In genomic region chr11:5742106-5742505, GRCm38 (mm10) we compare ENCODE assay signal across 10 mouse cellular contexts. TPM values are rescaled to one million over a fixed set of nuclear protein-coding genes. Genes with fewer than 3 reads are reported as not detected.
DNase-seq lines count a peak whose midpoint lies in the region; ATAC-seq and TF ChIP-seq lines count a peak whose summit lies in the region.
"Had no signal": no experiment of that assay in that cellular context is flagged by ENCODE, and none has a peak within 500 bp of the region (broad histone marks: within the 10 kb centered on the region; RNA-seq: fewer than 3 reads in every experiment).

No protein-coding gene starts in this region.

- H3K27ac ChIP-seq in forebrain, embryonic 11.5 days (ENCODE audit: low read depth, low read length): no peak overlapping the region
- H3K27ac ChIP-seq in forebrain, embryonic 13.5 days: no peak overlapping the region
- no peak overlapping the region for H3K27ac ChIP-seq in thymus, adult 2 months (ENCODE audit: control insufficient read depth, insufficient read depth, low read length)
- H3K27ac ChIP-seq in lung, postnatal 0 days (ENCODE audit: low read length): no peak overlapping the region

- DNase-seq in forebrain, embryonic 11.5 days (ENCODE audit: low spot score): peak; percentile 42
- DNase-seq in thymus, adult 2 months: peak; percentile 28
- DNase-seq in thymus, postnatal 10 days (ENCODE audit: low spot score in 2 of 2): no peak
- no peak for DNase-seq in lung, postnatal 0 days (ENCODE audit: low spot score)
- DNase-seq in thymus, postnatal 4 days: peak; percentile 52
- no peak for DNase-seq in frontal cortex, postnatal 36 days (ENCODE audit: low spot score in 2 of 2)
- no peak for DNase-seq in yolk sac, embryonic 10.5 days (ENCODE audit: low spot score)
- DNase-seq: heart, postnatal 10 days; layer of hippocampus, adult 9-11 months had no signal

- no peak for TF ChIP-seq POLR2A in thymus, adult 2 months (IDR thresholded peaks at IDR 0.05; ENCODE audit: control insufficient read depth, extremely low read depth, insufficient read depth, low read length, poor library complexity)

- TF ChIP-seq EP300 in lung, postnatal 0 days (IDR thresholded peaks at IDR 0.05): no peak

- H3K4me3 ChIP-seq in forebrain, embryonic 11.5 days (ENCODE audit: low read depth, low read length): no peak overlapping the region
- H3K4me3 ChIP-seq in forebrain, embryonic 13.5 days: no peak overlapping the region
- H3K4me3 ChIP-seq in thymus, adult 2 months (ENCODE audit: control insufficient read depth, insufficient read depth, low read length): no peak overlapping the region
- H3K4me3 ChIP-seq in lung, postnatal 0 days (ENCODE audit: low read depth, low read length): no peak overlapping the region

- no peaks in the 10 kb centered on the region for H3K9me3 ChIP-seq in forebrain, embryonic 11.5 days (ENCODE audit: control insufficient read depth, low read length)
- H3K9me3 ChIP-seq in forebrain, embryonic 13.5 days (replicated peaks): no peaks in the 10 kb centered on the region
- no peaks in the 10 kb centered on the region for H3K9me3 ChIP-seq in lung, postnatal 0 days (ENCODE audit: low read length)

- 76% methylated on average over 7 of the region's 7 CpGs for WGBS in forebrain, embryonic 11.5 days
- WGBS in forebrain, embryonic 13.5 days: 82% methylated on average over 7 of the region's 7 CpGs
- 86% methylated on average over 7 of the region's 7 CpGs for WGBS in thymus, adult 2 months
- WGBS in lung, postnatal 0 days: 66% methylated on average over 7 of the region's 7 CpGs

- peaks cover 2% of the 10 kb centered on the region; the same call in 1 of the 2 replicates for H3K4me1 ChIP-seq in forebrain, embryonic 11.5 days (replicated peaks; ENCODE audit: control insufficient read depth, insufficient read depth, low read length)
- peaks cover 15% of the 10 kb centered on the region for H3K4me1 ChIP-seq in forebrain, embryonic 13.5 days
- H3K4me1 ChIP-seq in thymus, adult 2 months (replicated peaks; ENCODE audit: control insufficient read depth, insufficient read depth, low read length): peaks cover 11% of the 10 kb centered on the region
- H3K4me1 ChIP-seq in lung, postnatal 0 days (ENCODE audit: insufficient read depth, low read depth, low read length): no peaks in the 10 kb centered on the region

- ATAC-seq in forebrain, embryonic 11.5 days (replicated peaks; ENCODE audit: low FRiP score): no peak
- ATAC-seq in forebrain, embryonic 13.5 days: no peak
- ATAC-seq in lung, postnatal 0 days: no peak

- H3K4me2 ChIP-seq in forebrain, embryonic 11.5 days (ENCODE audit: low read depth, low read length, severe bottlenecking): no peak overlapping the region
- H3K4me2 ChIP-seq in forebrain, embryonic 13.5 days: no peak overlapping the region
- no peak overlapping the region for H3K4me2 ChIP-seq in lung, postnatal 0 days (replicated peaks; ENCODE audit: low read depth, low read length)

- no peaks in the 10 kb centered on the region for H3K36me3 ChIP-seq in forebrain, embryonic 11.5 days (ENCODE audit: control insufficient read depth, insufficient read depth, low read length)
- H3K36me3 ChIP-seq in forebrain, embryonic 13.5 days (ENCODE audit: poor library complexity, severe bottlenecking): no peaks in the 10 kb centered on the region
- H3K36me3 ChIP-seq in thymus, adult 2 months (ENCODE audit: control insufficient read depth, insufficient read depth, low read length): no peaks in the 10 kb centered on the region
- no peaks in the 10 kb centered on the region for H3K36me3 ChIP-seq in lung, postnatal 0 days (ENCODE audit: insufficient read depth, low read length)

- no peak for TF ChIP-seq CTCF in thymus, adult 2 months (IDR thresholded peaks at IDR 0.05; ENCODE audit: borderline replicate concordance, control insufficient read depth, extremely low read depth, insufficient read depth, low read length, poor library complexity)
- peak; percentile 61 for TF ChIP-seq CTCF in lung, postnatal 0 days (IDR thresholded peaks at IDR 0.05)

- no peak overlapping the region for H3K9ac ChIP-seq in forebrain, embryonic 11.5 days (ENCODE audit: low read length)
- no peak overlapping the region for H3K9ac ChIP-seq in forebrain, embryonic 13.5 days
- no peak overlapping the region for H3K9ac ChIP-seq in lung, postnatal 0 days (replicated peaks; ENCODE audit: low read depth)

- H3K27me3 ChIP-seq in forebrain, embryonic 11.5 days (ENCODE audit: control insufficient read depth, insufficient read depth, low read length): no peaks in the 10 kb centered on the region
- no peaks in the 10 kb centered on the region for H3K27me3 ChIP-seq in forebrain, embryonic 13.5 days
- no peaks in the 10 kb centered on the region for H3K27me3 ChIP-seq in thymus, adult 2 months (ENCODE audit: control insufficient read depth, insufficient read depth, low read length)
- no peaks in the 10 kb centered on the region for H3K27me3 ChIP-seq in lung, postnatal 0 days (replicated peaks; ENCODE audit: insufficient read depth, low read length)

RNA-seq across cellular contexts. Expression of gene Urgcp, which starts 20.1 kb away (rescaled TPM):
- 19.1 and 20.1 TPM in 2 replicates for polyA plus RNA-seq in forebrain, embryonic 11.5 days (2014; fragmentation: Nextera tagmentation; extraction: Ambion mirVana)
- 24.9 and 25.7 TPM in 2 replicates for polyA plus RNA-seq in forebrain, embryonic 13.5 days (2015; fragmentation: Nextera tagmentation; extraction: Ambion mirVana)
- polyA plus RNA-seq in thymus, adult 2 months (2012; rRNA removed): 22.2 and 22.4 TPM in 2 replicates
- 18.3 and 19.0 TPM in 2 replicates for polyA plus RNA-seq in lung, postnatal 0 days (2015; fragmentation: Nextera tagmentation; extraction: Ambion mirVana)

RNA-seq across cellular contexts. Expression of gene Mrps24, which starts 26.6 kb away (rescaled TPM):
- polyA plus RNA-seq in forebrain, embryonic 11.5 days (2014; fragmentation: Nextera tagmentation; extraction: Ambion mirVana): 166 TPM in 2 replicates
- polyA plus RNA-seq in forebrain, embryonic 13.5 days (2015; fragmentation: Nextera tagmentation; extraction: Ambion mirVana): 185 and 188 TPM in 2 replicates
- polyA plus RNA-seq in thymus, adult 2 months (2012; rRNA removed): 217 and 219 TPM in 2 replicates
- 178 and 201 TPM in 2 replicates for polyA plus RNA-seq in lung, postnatal 0 days (2015; fragmentation: Nextera tagmentation; extraction: Ambion mirVana)

RNA-seq across cellular contexts. Expression of gene Dbnl, which starts 46.2 kb away (rescaled TPM):
- 152 and 157 TPM in 2 replicates for polyA plus RNA-seq in forebrain, embryonic 11.5 days (2014; fragmentation: Nextera tagmentation; extraction: Ambion mirVana)
- 133 and 136 TPM in 2 replicates for polyA plus RNA-seq in forebrain, embryonic 13.5 days (2015; fragmentation: Nextera tagmentation; extraction: Ambion mirVana)
- 121 and 136 TPM in 2 replicates for polyA plus RNA-seq in thymus, adult 2 months (2012; rRNA removed)
- polyA plus RNA-seq in lung, postnatal 0 days (2015; fragmentation: Nextera tagmentation; extraction: Ambion mirVana): 98.0 and 99.7 TPM in 2 replicates

Comparison
In these comparisons a context has a peak if more than half of its experiments do, and no peak if none do; other contexts are left out.
1. DNase-seq: peak in forebrain, embryonic 11.5 days (single experiment), thymus, adult 2 months (single experiment) and thymus, postnatal 4 days (single experiment); none in thymus, postnatal 10 days (0 of 2), lung, postnatal 0 days (single experiment), frontal cortex, postnatal 36 days (0 of 2) and yolk sac, embryonic 10.5 days (single experiment).